Mouse (Mus musculus) intestine, postnatal 0 days (tissue): ENCODE data around the gene Fam129b. TPM values are rescaled to one million over a fixed set of nuclear protein-coding genes. Genes with fewer than 3 reads are reported as not detected.

Experiments
- ATAC-seq: fragments of 200-750 bp; cut with Nextera tagmentation; 2 replicates; pipeline ENCODE4 v1.8.0; 2017; ENCODE audit warnings: mild to moderate bottlenecking, moderate TSS enrichment, moderate library complexity
- H3K27ac ChIP-seq: fragments of 300-500 bp; sonication (generic); 2 replicates; pipeline ENCODE4 v1.5.1; 2014; ENCODE audit warnings: mild to moderate bottlenecking, low read depth, low read length, moderate library complexity
- H3K27me3 ChIP-seq: fragments of 300-500 bp; sonication (generic); replicated peaks from 2 replicates; pipeline ENCODE4 v1.6.1; 2014; ENCODE audit warnings: low read length, mixed read lengths; ENCODE audit not compliant: control insufficient read depth, insufficient read depth
- H3K36me3 ChIP-seq: fragments of 300-500 bp; sonication (generic); 2 replicates; pipeline ENCODE4 v1.6.1; 2014; ENCODE audit warnings: mild to moderate bottlenecking, moderate library complexity; ENCODE audit not compliant: control insufficient read depth, insufficient read depth
- H3K4me1 ChIP-seq: fragments of 300-500 bp; sonication (generic); replicated peaks from 2 replicates; pipeline ENCODE4 v1.6.1; 2014; ENCODE audit warnings: antibody characterized with exemption, low read length, mixed read lengths; ENCODE audit not compliant: control insufficient read depth, insufficient read depth
- H3K4me2 ChIP-seq: fragments of 300-500 bp; sonication (generic); replicated peaks from 2 replicates; pipeline ENCODE4 v1.6.1; 2014; ENCODE audit warnings: low read depth, mild to moderate bottlenecking, moderate library complexity
- H3K4me3 ChIP-seq: fragments of 300-500 bp; sonication (generic); 2 replicates; pipeline ENCODE4 v1.5.1; 2014; ENCODE audit warnings: low read depth, low read length
- H3K9ac ChIP-seq: fragments of 300-500 bp; sonication (generic); 2 replicates; pipeline ENCODE4 v1.6.1; 2014; ENCODE audit warnings: mild to moderate bottlenecking, low read depth, low read length
- H3K9me3 ChIP-seq: fragments of 300-500 bp; sonication (generic); 2 replicates; pipeline ENCODE4 v1.6.1; 2016; ENCODE audit warnings: mixed run types; ENCODE audit not compliant: control insufficient read depth
- CTCF ChIP-seq: sonication (generic); IDR thresholded peaks from 2 replicates; pipeline ENCODE4 v1.5.1; 2016; ENCODE audit warnings: low read depth, mild to moderate bottlenecking, control low read depth, antibody characterized with exemption, moderate library complexity
- WGBS: fragments of 180-500 bp; shearing (Covaris S2); extraction: QIAGEN DNeasy Blood & Tissue Kit; methylation state at CpG from one replicate; pipeline ENCODE4 v1.1.7; 2014; 5-methylcytosine and 5-hydroxymethylcytosine counted together
- polyA plus RNA-seq: library from polyadenylated mRNA; unstranded; fragments of >200 nt; fragmentation: Nextera tagmentation; extraction: Ambion mirVana; gene quantifications from 2 replicates; pipeline ENCODE4 v1.2.1, GENCODE M21; 2015

Gene Fam129b
- polyA plus RNA-seq, 1 experiment from 2014 or later = 15.3 TPM

- H3K4me1 ChIP-seq = peaks cover 14% of the 10 kb centered on the region
- WGBS = 36% methylated on average over 4 of the region's 4 CpGs
Measured at GRCm38 (mm10) chr2:32963544-32963943, 87.6 kb downstream of the Fam129b start.

GRCm38 (mm10) chr2:32963981-32964380, 88.1 kb downstream of the Fam129b start:
- Histone ChIP-seq H3K4me1 (peaks cover 14% of the 10 kb centered on the region), H3K36me3 (peaks cover 20% of the 10 kb centered on the region), H3K9me3 (no peaks in the 10 kb centered on the region), H3K27me3 (no peaks in the 10 kb centered on the region), H3K9ac (0 out of 2 replicates have a peak overlapping the region, but pooled peaks have one; percentile 75), H3K4me2 (peak overlapping the region; percentile 95), H3K4me3 (0 out of 2 replicates have a peak overlapping the region, but pooled peaks have one; percentile 75), H3K27ac (no peak overlapping the region)
- TF ChIP-seq CTCF = no peak
- 60% methylated on average over 1 of the region's 1 CpGs for WGBS
- no peak for ATAC-seq

More at GRCm38 (mm10) chr2:32963544-32963943, 87.6 kb downstream of the Fam129b start:
- no peak for TF ChIP-seq CTCF
- no peaks in the 10 kb centered on the region for H3K9me3 ChIP-seq
- H3K4me3 ChIP-seq = peak overlapping the region; percentile 75
- no peaks in the 10 kb centered on the region for H3K27me3 ChIP-seq
- H3K9ac ChIP-seq = peak overlapping the region; percentile 75; the same call in 1 of the 2 replicates
- H3K27ac ChIP-seq = no peak overlapping the region
- H3K4me2 ChIP-seq = peak overlapping the region; percentile 95
- ATAC-seq = no peak
- H3K36me3 ChIP-seq = peaks cover 20% of the 10 kb centered on the region

GRCm38 (mm10) chr2:32964659-32965457, 88.9 kb downstream of the Fam129b start:
- Histone ChIP-seq H3K9me3 (no peaks in the 10 kb centered on the region), H3K4me1 (peaks cover 14% of the 10 kb centered on the region), H3K4me3 (no peak overlapping the region), H3K36me3 (peaks cover 20% of the 10 kb centered on the region), H3K27me3 (no peaks in the 10 kb centered on the region), H3K4me2 (no peak overlapping the region), H3K27ac (no peak overlapping the region; the same call in 1 of the 2 replicates), H3K9ac (no peak overlapping the region)
- no peak for TF ChIP-seq CTCF
- WGBS = 33% methylated on average over 10 of the region's 10 CpGs
- ATAC-seq = no peak

- Histone ChIP-seq H3K4me3 (no peak overlapping the region), H3K4me1 (peaks cover 13% of the 10 kb centered on the region), H3K27ac (0 out of 2 replicates have a peak overlapping the region, but pooled peaks have one; percentile 97), H3K4me2 (peak overlapping the region; percentile 94), H3K9ac (0 out of 2 replicates have a peak overlapping the region, but pooled peaks have one; percentile 78), H3K36me3 (peaks cover 20% of the 10 kb centered on the region), H3K27me3 (no peaks in the 10 kb centered on the region), H3K9me3 (no peaks in the 10 kb centered on the region)
- 12% methylated on average over 7 of the region's 7 CpGs for WGBS
- TF ChIP-seq CTCF = no peak
- ATAC-seq = no peak
Measured at GRCm38 (mm10) chr2:32965511-32966183, 89.7 kb downstream of the Fam129b start.

- 8% methylated on average over 13 of the region's 13 CpGs for WGBS
- H3K4me2 ChIP-seq = peak overlapping the region; percentile 94
- peak overlapping the region; percentile 97 for H3K27ac ChIP-seq
- no peak for TF ChIP-seq CTCF
- H3K4me3 ChIP-seq = peak overlapping the region; percentile 51
- peaks cover 8% of the 10 kb centered on the region for H3K4me1 ChIP-seq
- peaks cover 20% of the 10 kb centered on the region for H3K36me3 ChIP-seq
- H3K9ac ChIP-seq = peak overlapping the region; percentile 78
- peak; percentile 10; the same call in 1 of the 2 replicates for ATAC-seq
- no peaks in the 10 kb centered on the region for H3K27me3 ChIP-seq
- H3K9me3 ChIP-seq = no peaks in the 10 kb centered on the region
Measured at GRCm38 (mm10) chr2:32966184-32966688, 90.3 kb downstream of the Fam129b start.
